Mouse (Mus musculus) thymus, adult 2 months (tissue): ENCODE results near the gene Qk.

ENCODE experiments used
- CTCF ChIP-seq: fragments of 200-500 bp; IDR thresholded peaks from 2 replicates; pipeline ENCODE4 v1.5.1; 2012; ENCODE audit warnings: mild to moderate bottlenecking, control low read depth, low read length, moderate library complexity, borderline replicate concordance; ENCODE audit not compliant: control insufficient read depth, poor library complexity, insufficient read depth; ENCODE audit errors: extremely low read depth
- POLR2A ChIP-seq: fragments of 200-500 bp; IDR thresholded peaks from 2 replicates; pipeline ENCODE4 v1.6.1; 2012; ENCODE audit warnings: mild to moderate bottlenecking, low read length, control low read depth, moderate library complexity; ENCODE audit not compliant: control insufficient read depth, poor library complexity, insufficient read depth; ENCODE audit errors: extremely low read depth

GRCm38 (mm10) chr17:10195703-10196102 lies 124.0 kb downstream of the Qk start:
- TF ChIP-seq POLR2A: no peak
- TF ChIP-seq CTCF: no peak
